Mouse (Mus musculus): ENCODE measurements around the gene 4931406C07Rik. TPM values are rescaled to one million over a fixed set of nuclear protein-coding genes. Genes with fewer than 3 reads are reported as not detected.

4931406C07Rik gene
- polyA plus RNA-seq, 1 experiment from 2014 or later, result 13.4 TPM

DNA sequence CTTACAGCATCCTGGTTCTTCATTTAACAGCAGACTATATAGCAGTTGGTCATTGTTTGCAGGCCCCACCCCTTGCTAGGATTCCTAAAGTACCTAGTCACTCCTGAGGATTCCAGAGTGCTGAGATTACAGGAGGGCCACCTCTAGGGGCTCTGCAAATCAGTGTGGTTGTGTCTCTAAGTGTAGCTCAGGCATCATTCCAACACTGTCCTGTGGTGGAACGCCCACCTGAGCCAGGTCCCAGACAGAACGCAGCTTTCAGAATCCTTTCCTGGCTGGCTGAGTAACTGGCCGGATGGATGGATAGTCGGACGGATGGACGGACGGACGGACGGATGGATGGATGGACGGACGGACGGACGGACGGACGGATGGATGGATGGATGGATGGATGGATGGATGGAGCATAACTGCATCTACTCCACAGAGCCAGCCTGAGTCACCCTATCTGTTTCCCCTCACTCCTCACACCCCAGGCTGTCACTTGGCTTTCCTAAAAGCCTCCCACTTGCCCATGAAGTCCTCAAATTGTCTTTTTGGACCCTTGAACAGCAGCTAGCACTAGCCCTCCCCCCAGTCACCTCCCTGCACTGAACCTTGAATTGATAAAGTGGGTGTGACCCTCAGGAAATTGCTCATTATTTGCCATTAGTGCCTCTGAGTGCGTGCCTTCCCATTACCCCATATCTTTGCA lies 67.8 kb downstream of the 4931406C07Rik start:
- 0 out of 2 replicates have a peak, but pooled peaks cover 8% of the 10 kb centered on the region for H3K4me1 ChIP-seq (ENCODE audit: control insufficient read depth, insufficient read depth, low read length)
- WGBS, result 73% methylated on average over 16 of the region's 16 CpGs
- H3K27ac ChIP-seq (replicated peaks; ENCODE audit: low read depth, low read length), result peak overlapping the region; percentile 76

DNA sequence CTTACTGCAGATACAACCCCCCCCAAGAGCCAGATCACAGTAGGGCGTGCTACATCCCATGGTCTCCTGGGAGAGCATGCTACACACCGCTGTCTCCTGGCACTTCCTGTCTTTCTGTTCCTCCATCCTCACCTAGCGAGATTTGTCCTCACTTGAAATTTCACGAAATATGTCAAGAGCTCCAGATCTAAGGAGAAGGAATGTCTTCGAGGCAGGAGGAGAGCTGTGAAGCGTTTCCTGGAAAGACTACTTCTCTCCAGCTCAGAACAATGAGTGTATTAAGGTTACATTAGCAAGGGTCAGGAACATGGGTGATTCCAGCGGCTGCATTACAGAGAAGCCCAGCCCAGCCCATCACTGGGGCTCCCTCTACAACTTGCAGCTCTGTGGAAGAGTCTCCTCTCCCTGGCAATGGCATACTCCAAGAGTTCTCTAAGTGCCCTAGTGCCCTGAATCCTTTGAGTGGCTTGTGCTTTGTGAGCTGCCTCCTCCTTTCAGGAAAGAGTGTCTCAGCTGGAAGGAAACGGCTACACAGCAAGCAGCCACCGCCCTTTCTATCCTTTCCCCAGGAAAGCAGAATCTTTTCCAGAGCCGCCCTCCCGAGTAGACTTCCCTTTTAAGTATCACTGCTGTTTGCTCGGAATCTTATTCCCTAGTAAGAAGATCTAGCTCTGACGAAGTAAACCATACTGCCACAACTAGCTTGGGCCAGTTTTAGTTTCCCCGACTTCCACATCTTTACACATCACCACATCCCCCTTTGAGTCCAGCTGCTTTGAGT lies 68.5 kb downstream of the 4931406C07Rik start:
- no peak overlapping the region for H3K4me3 ChIP-seq (replicated peaks; ENCODE audit: low read depth, low read length)
- DNase-seq (no peak), ATAC-seq (ENCODE audit: low FRiP score, low TSS enrichment) (no peak)
- 0 out of 2 replicates have a peak, but pooled peaks cover 8% of the 10 kb centered on the region for H3K4me1 ChIP-seq (ENCODE audit: control insufficient read depth, insufficient read depth, low read length)
- no peaks in the 10 kb centered on the region for H3K27me3 ChIP-seq (ENCODE audit: control insufficient read depth, insufficient read depth, low read length)
- no peak overlapping the region for H3K27ac ChIP-seq (replicated peaks; ENCODE audit: low read depth, low read length)
- no peak overlapping the region for H3K9ac ChIP-seq (replicated peaks; ENCODE audit: low read length)
- no peaks in the 10 kb centered on the region for H3K36me3 ChIP-seq (ENCODE audit: control insufficient read depth, insufficient read depth, low read length)
- no peak overlapping the region for H3K4me2 ChIP-seq (ENCODE audit: low read length)
- 53% methylated on average over 14 of the region's 14 CpGs for WGBS
- no peaks in the 10 kb centered on the region for H3K9me3 ChIP-seq (ENCODE audit: control insufficient read depth, low read length)

More for the DNA sequence above, 67.8 kb downstream of the 4931406C07Rik start:
- Histone ChIP-seq H3K9ac (replicated peaks; ENCODE audit: low read length) (peak overlapping the region; percentile 80), H3K9me3 (ENCODE audit: control insufficient read depth, low read length) (no peaks in the 10 kb centered on the region), H3K27me3 (ENCODE audit: control insufficient read depth, insufficient read depth, low read length) (no peaks in the 10 kb centered on the region), H3K36me3 (ENCODE audit: control insufficient read depth, insufficient read depth, low read length) (no peaks in the 10 kb centered on the region), H3K4me3 (replicated peaks; ENCODE audit: low read depth, low read length) (peak overlapping the region; percentile 51), H3K4me2 (ENCODE audit: low read length) (peak overlapping the region; percentile 74)
- DNase-seq (peak; percentile 8), ATAC-seq (ENCODE audit: low FRiP score, low TSS enrichment) (peak; percentile 11; the same call in 1 of the 2 replicates)

DNA sequence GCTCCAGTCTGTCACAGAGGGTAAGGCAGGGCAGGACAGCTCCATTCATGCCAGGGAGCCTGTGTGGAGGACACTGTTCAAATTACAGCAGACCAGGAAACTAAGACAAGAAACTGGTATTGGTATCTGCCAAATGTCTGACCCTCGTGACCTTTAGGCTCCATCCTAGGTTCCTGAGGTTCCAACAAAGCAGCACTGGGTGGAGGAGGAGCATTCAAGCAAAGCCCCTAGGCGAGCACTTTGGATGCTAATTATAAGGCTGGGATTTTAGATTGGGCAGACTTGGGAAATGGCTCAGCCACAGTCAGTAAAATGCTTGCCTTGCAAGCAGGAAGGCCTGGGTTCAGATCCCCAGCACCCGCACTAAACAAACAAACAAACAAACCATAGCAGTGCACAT lies 70.3 kb downstream of the 4931406C07Rik start:
- 67% methylated on average over 3 of the region's 3 CpGs for WGBS
- DNase-seq, result no peak
- Histone ChIP-seq H3K27ac (replicated peaks; ENCODE audit: low read depth, low read length) (no peak overlapping the region), H3K4me2 (ENCODE audit: low read length) (no peak overlapping the region), H3K4me1 (ENCODE audit: control insufficient read depth, insufficient read depth, low read length) (0 out of 2 replicates have a peak, but pooled peaks cover 8% of the 10 kb centered on the region), H3K9me3 (ENCODE audit: control insufficient read depth, low read length) (no peaks in the 10 kb centered on the region), H3K4me3 (replicated peaks; ENCODE audit: low read depth, low read length) (no peak overlapping the region), H3K27me3 (ENCODE audit: control insufficient read depth, insufficient read depth, low read length) (no peaks in the 10 kb centered on the region), H3K9ac (replicated peaks; ENCODE audit: low read length) (no peak overlapping the region), H3K36me3 (ENCODE audit: control insufficient read depth, insufficient read depth, low read length) (no peaks in the 10 kb centered on the region)
- no peak for ATAC-seq (ENCODE audit: low FRiP score, low TSS enrichment)

DNA sequence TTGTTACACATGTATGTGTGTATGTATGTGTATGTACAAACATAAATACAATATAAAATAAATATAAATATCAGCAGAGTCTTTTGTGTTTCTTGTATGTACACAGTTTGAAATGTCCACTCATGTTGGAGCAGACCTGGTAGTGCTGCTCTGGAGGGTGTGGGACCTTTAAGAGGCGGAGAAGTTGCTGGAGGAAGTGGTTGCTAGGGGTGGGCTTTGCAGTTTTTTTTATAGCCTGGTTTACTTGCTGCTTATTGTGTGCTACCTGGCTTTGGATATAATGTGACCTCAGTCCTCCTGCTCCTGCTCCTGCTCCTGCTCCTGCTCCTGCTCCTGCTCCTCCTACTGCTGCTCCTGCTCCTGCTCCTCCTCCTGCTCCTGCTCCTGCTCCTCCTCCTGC lies 72.6 kb downstream of the 4931406C07Rik start:
- 92% methylated on average over 1 of the region's 1 CpGs for WGBS
- 0 out of 2 replicates have a peak, but pooled peaks cover 3% of the 10 kb centered on the region for H3K4me1 ChIP-seq (ENCODE audit: control insufficient read depth, insufficient read depth, low read length)
- no peak overlapping the region for H3K27ac ChIP-seq (replicated peaks; ENCODE audit: low read depth, low read length)
- no peak overlapping the region for H3K9ac ChIP-seq (replicated peaks; ENCODE audit: low read length)
- H3K9me3 ChIP-seq (ENCODE audit: control insufficient read depth, low read length), result no peaks in the 10 kb centered on the region
- H3K4me3 ChIP-seq (replicated peaks; ENCODE audit: low read depth, low read length), result no peak overlapping the region
- no peak overlapping the region for H3K4me2 ChIP-seq (ENCODE audit: low read length)
- ATAC-seq (ENCODE audit: low FRiP score, low TSS enrichment) (no peak), DNase-seq (no peak)
- no peaks in the 10 kb centered on the region for H3K36me3 ChIP-seq (ENCODE audit: control insufficient read depth, insufficient read depth, low read length)
- H3K27me3 ChIP-seq (ENCODE audit: control insufficient read depth, insufficient read depth, low read length), result no peaks in the 10 kb centered on the region

Small RNA genes within 50 kb of the gene (microRNA-seq; reads per million reads assigned to microRNA genes)
- gene Gm49349 (not detected), gene mmu-mir-7650 (not detected)

Other genes with a start within 250 kb of the 4931406C07Rik start
- not detected in 2 replicates for gene Hephl1, start 194.3 kb downstream of the 4931406C07Rik start, polyA plus RNA-seq (2014; fragmentation: Nextera tagmentation; extraction: Ambion mirVana)
- gene Vstm5, start 67.4 kb downstream of the 4931406C07Rik start, polyA plus RNA-seq (2014; fragmentation: Nextera tagmentation; extraction: Ambion mirVana), result 19.8 and 21.6 TPM in 2 replicates
- gene Med17, start 26.5 kb downstream of the 4931406C07Rik start, polyA plus RNA-seq (2014; fragmentation: Nextera tagmentation; extraction: Ambion mirVana), result 35.4 and 43.4 TPM in 2 replicates
- gene Taf1d, start 234 bp downstream of the 4931406C07Rik start, polyA plus RNA-seq (2014; fragmentation: Nextera tagmentation; extraction: Ambion mirVana), result 44.0 and 46.1 TPM in 2 replicates
- 15.7 and 16.2 TPM in 2 replicates for gene Cep295, start 51.3 kb upstream of the 4931406C07Rik start, polyA plus RNA-seq (2014; fragmentation: Nextera tagmentation; extraction: Ambion mirVana)
- gene Smco4, start 187.0 kb upstream of the 4931406C07Rik start, polyA plus RNA-seq (2014; fragmentation: Nextera tagmentation; extraction: Ambion mirVana), result 1.3 and 2.1 TPM in 2 replicates